Mouse (Mus musculus) lung, postnatal 0 days (tissue): Measurements from ENCODE around the gene Fgf12. TPM values are rescaled to one million over a fixed set of nuclear protein-coding genes. Genes with fewer than 3 reads are reported as not detected.

Experiments
- ATAC-seq: fragments of 200-750 bp; cut with Nextera tagmentation; 2 replicates; pipeline ENCODE4 v1.8.0; 2017; ENCODE audit warnings: moderate library complexity
- DNase-seq: peaks from one replicate; pipeline ENCODE4 v3.0.0-alpha.2; 2016; ENCODE audit warnings: low spot score
- H3K27ac ChIP-seq: fragments of 300-500 bp; sonication (generic); 2 replicates; pipeline ENCODE4 v1.5.1; 2014; ENCODE audit warnings: antibody characterized with exemption, mild to moderate bottlenecking, low read length, mixed read lengths
- H3K27me3 ChIP-seq: fragments of 300-500 bp; sonication (generic); replicated peaks from 2 replicates; pipeline ENCODE4 v1.6.1; 2014; ENCODE audit warnings: low read length, mixed read lengths; ENCODE audit not compliant: insufficient read depth
- H3K36me3 ChIP-seq: fragments of 300-500 bp; sonication (generic); 2 replicates; pipeline ENCODE4 v1.6.1; 2014; ENCODE audit warnings: low read length, mixed read lengths; ENCODE audit not compliant: insufficient read depth
- H3K4me1 ChIP-seq: fragments of 300-500 bp; sonication (generic); 2 replicates; pipeline ENCODE4 v1.6.1; 2014; ENCODE audit warnings: antibody characterized with exemption, low read depth, low read length, mixed read lengths; ENCODE audit not compliant: insufficient read depth
- H3K4me2 ChIP-seq: fragments of 300-500 bp; sonication (generic); replicated peaks from 2 replicates; pipeline ENCODE4 v1.6.1; 2014; ENCODE audit warnings: low read depth, mild to moderate bottlenecking, low read length, moderate library complexity, mixed read lengths
- H3K4me3 ChIP-seq: fragments of 300-500 bp; sonication (generic); 2 replicates; pipeline ENCODE4 v1.5.1; 2014; ENCODE audit warnings: low read depth, low read length
- H3K9ac ChIP-seq: fragments of 300-500 bp; sonication (generic); replicated peaks from 2 replicates; pipeline ENCODE4 v1.6.1; 2014; ENCODE audit warnings: low read depth, mild to moderate bottlenecking
- H3K9me3 ChIP-seq: fragments of 300-500 bp; sonication (generic); 2 replicates; pipeline ENCODE4 v1.6.1; 2016; ENCODE audit warnings: low read length, mixed read lengths
- CTCF ChIP-seq: IDR thresholded peaks from 2 replicates; pipeline ENCODE4 v1.5.1; 2016; ENCODE audit warnings: antibody characterized with exemption, mild to moderate bottlenecking
- EP300 ChIP-seq: IDR thresholded peaks from 2 replicates; pipeline ENCODE4 v1.6.1; 2016; ENCODE audit warnings: antibody characterized with exemption, mild to moderate bottlenecking, control low read depth
- WGBS: fragments of 180-500 bp; shearing (Covaris S2); extraction: QIAGEN DNeasy Blood & Tissue Kit; methylation state at CpG from one replicate; pipeline ENCODE4 v1.1.7; 2014; 5-methylcytosine and 5-hydroxymethylcytosine counted together
- polyA plus RNA-seq: library from polyadenylated mRNA; unstranded; fragments of >200 nt; fragmentation: Nextera tagmentation; extraction: Ambion mirVana; gene quantifications from 2 replicates; pipeline ENCODE4 v1.2.1, GENCODE M21; 2015

The Fgf12 gene
- polyA plus RNA-seq, 1 experiment from 2014 or later, result 3.6 TPM

- TF ChIP-seq EP300 (no peak), CTCF (no peak)
- ATAC-seq (no peak), DNase-seq (peak; percentile 59)
- WGBS, result 0% methylated on average over 37 of the region's 45 CpGs
- no peak overlapping the region for H3K9ac ChIP-seq
- 0 out of 2 replicates have a peak, but pooled peaks cover 10% of the 10 kb centered on the region for H3K4me1 ChIP-seq
- peak overlapping the region; percentile 68 for H3K4me2 ChIP-seq
- H3K27me3 ChIP-seq, result peaks cover 17% of the 10 kb centered on the region; the same call in 1 of the 2 replicates
- H3K9me3 ChIP-seq, result no peaks in the 10 kb centered on the region
- no peak overlapping the region for H3K27ac ChIP-seq
- H3K4me3 ChIP-seq, result peak overlapping the region; percentile 38
- H3K36me3 ChIP-seq, result no peaks in the 10 kb centered on the region
Measured at GRCm38 (mm10) chr16:28564075-28564715, 188.7 kb downstream of the Fgf12 start.

- DNase-seq (no peak), ATAC-seq (no peak)
- no peak overlapping the region for H3K27ac ChIP-seq
- no peak overlapping the region for H3K4me2 ChIP-seq
- H3K27me3 ChIP-seq, result peaks cover 17% of the 10 kb centered on the region; the same call in 1 of the 2 replicates
- H3K36me3 ChIP-seq, result no peaks in the 10 kb centered on the region
- H3K4me1 ChIP-seq, result 0 out of 2 replicates have a peak, but pooled peaks cover 10% of the 10 kb centered on the region
- 74% methylated on average over 6 of the region's 6 CpGs for WGBS
- TF ChIP-seq CTCF (no peak), EP300 (no peak)
- no peak overlapping the region for H3K4me3 ChIP-seq
- no peak overlapping the region for H3K9ac ChIP-seq
- no peaks in the 10 kb centered on the region for H3K9me3 ChIP-seq
Measured at GRCm38 (mm10) chr16:28562847-28563246, 190.0 kb downstream of the Fgf12 start.

GRCm38 (mm10) chr16:28555219-28555618 is 197.6 kb downstream of the Fgf12 start:
- TF ChIP-seq CTCF (no peak), EP300 (no peak)
- ATAC-seq (no peak), DNase-seq (no peak)
- H3K27me3 ChIP-seq, result no peaks in the 10 kb centered on the region
- no peak overlapping the region for H3K9ac ChIP-seq
- H3K36me3 ChIP-seq, result no peaks in the 10 kb centered on the region
- H3K9me3 ChIP-seq, result no peaks in the 10 kb centered on the region
- WGBS, result 63% methylated on average over 10 of the region's 10 CpGs
- no peak overlapping the region for H3K4me3 ChIP-seq
- H3K27ac ChIP-seq, result no peak overlapping the region
- H3K4me1 ChIP-seq, result no peaks in the 10 kb centered on the region
- H3K4me2 ChIP-seq, result no peak overlapping the region

GRCm38 (mm10) chr16:28539423-28539822 is 213.4 kb downstream of the Fgf12 start:
- DNase-seq (no peak), ATAC-seq (no peak)
- H3K27ac ChIP-seq, result no peak overlapping the region
- no peak for TF ChIP-seq EP300
- no peaks in the 10 kb centered on the region for H3K4me1 ChIP-seq
- H3K36me3 ChIP-seq, result no peaks in the 10 kb centered on the region
- H3K4me2 ChIP-seq, result no peak overlapping the region
- no peak overlapping the region for H3K4me3 ChIP-seq
- WGBS, result 53% methylated on average over 3 of the region's 3 CpGs
- H3K9ac ChIP-seq, result no peak overlapping the region
- H3K27me3 ChIP-seq, result no peaks in the 10 kb centered on the region
- no peaks in the 10 kb centered on the region for H3K9me3 ChIP-seq

GRCm38 (mm10) chr16:28517596-28518524 is 235.0 kb downstream of the Fgf12 start:
- peak overlapping the region; percentile 16; the same call in 1 of the 2 replicates for H3K4me3 ChIP-seq
- WGBS, result 18% methylated on average over 21 of the region's 21 CpGs
- no peak overlapping the region for H3K9ac ChIP-seq
- no peaks in the 10 kb centered on the region for H3K27me3 ChIP-seq
- TF ChIP-seq EP300 (no peak), CTCF (peak; percentile 81)
- H3K36me3 ChIP-seq, result no peaks in the 10 kb centered on the region
- ATAC-seq, result peak; percentile 43
- DNase-seq, result peak; percentile 60
- no peaks in the 10 kb centered on the region for H3K9me3 ChIP-seq
- H3K4me1 ChIP-seq, result peaks cover 4% of the 10 kb centered on the region; the same call in 1 of the 2 replicates
- peak overlapping the region; percentile 51 for H3K4me2 ChIP-seq
- no peak overlapping the region for H3K27ac ChIP-seq

- no peak overlapping the region for H3K27ac ChIP-seq
- H3K4me2 ChIP-seq, result no peak overlapping the region
- TF ChIP-seq EP300 (no peak), CTCF (no peak)
- 31% methylated on average over 6 of the region's 6 CpGs for WGBS
- no peaks in the 10 kb centered on the region for H3K4me1 ChIP-seq
- no peaks in the 10 kb centered on the region for H3K36me3 ChIP-seq
- H3K9ac ChIP-seq, result no peak overlapping the region
- H3K27me3 ChIP-seq, result no peaks in the 10 kb centered on the region
- H3K4me3 ChIP-seq, result no peak overlapping the region
- ATAC-seq, result no peak
- H3K9me3 ChIP-seq, result no peaks in the 10 kb centered on the region
- DNase-seq, result no peak
Measured at GRCm38 (mm10) chr16:28512446-28512845, 240.4 kb downstream of the Fgf12 start.
